Mouse (Mus musculus) central nervous system, embryonic 14 days (tissue): ENCODE data around the gene Smo. TPM values are rescaled to one million over a fixed set of nuclear protein-coding genes. Genes with fewer than 3 reads are reported as not detected.

Experiments
- polyA plus RNA-seq: library from polyadenylated mRNA; depleted of rRNA; stranded (reverse); fragments of >200 nt; gene quantifications from 2 replicates; pipeline ENCODE4 v1.2.3, GENCODE M21; 2012; rRNA removed

The Smo gene
- 31.6 and 40.8 TPM in 2 replicates for polyA plus RNA-seq

GRCm38 (mm10) chr6:29735336-29735688 is at the start of gene Smo:
Gene Smo, plus strand, starts transcription at chr6:29735503.

GRCm38 (mm10) chr6:29693953-29694352 is 41.4 kb upstream of the Smo start, which contains the start of gene Tspan33:
Gene Tspan33, plus strand, starts transcription at chr6:29694222.

GRCm38 (mm10) chr6:29767813-29768660 is 32.7 kb downstream of the Smo start, which contains the start of gene Ahcyl2:
Gene Ahcyl2, plus strand, starts transcription at chr6:29768011.

Other genes starting within 250 kb of the Smo start
- gene Kcp, start 227.6 kb upstream of the Smo start, polyA plus RNA-seq = 34.5 and 54.4 TPM in 2 replicates
- 2.7 and 3.3 TPM in 2 replicates for gene Irf5, start 208.9 kb upstream of the Smo start, polyA plus RNA-seq
- 74.9 and 75.4 TPM in 2 replicates for gene Tnpo3, start 125.6 kb upstream of the Smo start, polyA plus RNA-seq
- 6.1 and 7.1 TPM in 2 replicates for gene Tspan33, start 41.3 kb upstream of the Smo start, polyA plus RNA-seq
- 29.4 and 30.6 TPM in 2 replicates for gene Ahcyl2, start 32.5 kb downstream of the Smo start, polyA plus RNA-seq
- gene Strip2, start 181.5 kb downstream of the Smo start, polyA plus RNA-seq = 2.6 TPM in 2 replicates